Mouse (Mus musculus) G1E (cell line): ENCODE results near the gene B3gnt9.
A peak's percentile ranks its signal among the peaks of the same experiment; 100 is the strongest.

Source experiments
- CTCF ChIP-seq: IDR thresholded peaks from 2 replicates; pipeline ENCODE4 v1.5.1; 2012; ENCODE audit warnings: low read depth, low read length, inconsistent platforms, mixed read lengths
- GATA1 ChIP-seq: IDR thresholded peaks from 2 replicates; pipeline ENCODE4 v1.6.1; 2012; ENCODE audit warnings: borderline replicate concordance, low read length, inconsistent platforms, mixed read lengths
- GATA2 ChIP-seq: IDR thresholded peaks from 2 replicates; pipeline ENCODE4 v1.6.1; 2012; ENCODE audit warnings: low read depth, low read length, inconsistent platforms, borderline replicate concordance
- POLR2AphosphoS5 ChIP-seq: IDR thresholded peaks from 2 replicates; pipeline ENCODE4 v1.6.1; 2012; ENCODE audit warnings: low read depth, low read length, inconsistent platforms; ENCODE audit not compliant: insufficient replicate concordance
- TAL1 ChIP-seq: conservative IDR thresholded peaks from 2 replicates; pipeline ENCODE4 v1.6.1; 2012; ENCODE audit warnings: low read depth, low read length, inconsistent platforms, mixed read lengths

DNA sequence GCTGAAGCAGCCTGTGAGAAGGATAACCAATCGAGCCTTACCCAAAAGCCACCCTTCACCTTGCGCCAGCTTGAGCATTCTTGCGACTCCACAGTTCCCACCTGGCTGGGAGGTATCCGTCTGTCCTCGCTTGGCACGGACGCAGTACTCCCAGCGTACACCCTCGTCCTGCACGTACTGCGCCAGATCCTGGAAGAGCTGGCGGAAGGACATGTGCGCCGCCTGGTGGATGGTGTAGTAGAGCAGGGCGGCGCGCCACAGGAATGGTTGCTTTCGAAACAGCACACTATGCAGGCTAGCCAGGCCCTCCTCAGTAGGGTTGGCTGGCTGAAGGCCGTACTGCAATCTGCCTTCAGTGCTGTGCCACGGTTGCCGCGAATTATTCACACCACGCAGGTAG is 28.1 kb upstream of the B3gnt9 start:
- TF ChIP-seq GATA1 = no peak
- TF ChIP-seq CTCF = peak; percentile 94
- no peak for TF ChIP-seq POLR2AphosphoS5
- no peak for TF ChIP-seq TAL1
- no peak for TF ChIP-seq GATA2
